Mouse (Mus musculus) hindbrain, postnatal 0 days (tissue): ENCODE data around the gene Sh3gl1. TPM values are rescaled to one million over a fixed set of nuclear protein-coding genes. Genes with fewer than 3 reads are reported as not detected.

Experiments used
- ATAC-seq: fragments of 200-750 bp; cut with Nextera tagmentation; 2 replicates; pipeline ENCODE4 v1.8.0; 2017; ENCODE audit warnings: mild to moderate bottlenecking, moderate TSS enrichment, moderate library complexity
- DNase-seq: peaks from one replicate; pipeline ENCODE4 v3.0.0-alpha.2; 2015; ENCODE audit warnings: low spot score
- H3K27ac ChIP-seq: fragments of 300-500 bp; sonication (generic); 2 replicates; pipeline ENCODE4 v1.5.1; 2014; ENCODE audit warnings: mild to moderate bottlenecking
- H3K27me3 ChIP-seq: fragments of 300-500 bp; sonication (generic); 2 replicates; pipeline ENCODE4 v1.6.1; 2014; ENCODE audit warnings: low read length, mixed read lengths; ENCODE audit not compliant: insufficient read depth
- H3K36me3 ChIP-seq: fragments of 300-500 bp; sonication (generic); 2 replicates; pipeline ENCODE4 v1.6.1; 2014; ENCODE audit warnings: low read length, mixed read lengths; ENCODE audit not compliant: insufficient read depth
- H3K4me1 ChIP-seq: fragments of 300-500 bp; sonication (generic); 2 replicates; pipeline ENCODE4 v1.6.1; 2014; ENCODE audit warnings: antibody characterized with exemption, low read length, mixed read lengths; ENCODE audit not compliant: insufficient read depth
- H3K4me2 ChIP-seq: fragments of 300-500 bp; sonication (generic); 2 replicates; pipeline ENCODE4 v1.6.1; 2014; ENCODE audit warnings: low read depth, mild to moderate bottlenecking, low read length, moderate library complexity, mixed read lengths
- H3K4me3 ChIP-seq: fragments of 300-500 bp; sonication (generic); 2 replicates; pipeline ENCODE4 v1.5.1; 2014; ENCODE audit warnings: low read length
- H3K9ac ChIP-seq: fragments of 300-500 bp; sonication (generic); replicated peaks from 2 replicates; pipeline ENCODE4 v1.6.1; 2014; ENCODE audit warnings: mild to moderate bottlenecking, low read length, moderate library complexity, mixed read lengths
- H3K9me3 ChIP-seq: fragments of 300-500 bp; sonication (generic); 2 replicates; pipeline ENCODE4 v1.6.1; 2016; ENCODE audit warnings: low read length, mixed read lengths
- CTCF ChIP-seq: IDR thresholded peaks from 2 replicates; pipeline ENCODE4 v1.5.1; 2016; ENCODE audit warnings: antibody characterized with exemption, control low read depth, low read depth
- WGBS: fragments of 180-500 bp; shearing (Covaris S2); extraction: QIAGEN DNeasy Blood & Tissue Kit; methylation state at CpG from one replicate; pipeline ENCODE4 v1.1.7; 2014; 5-methylcytosine and 5-hydroxymethylcytosine counted together
- polyA plus RNA-seq: library from polyadenylated mRNA; unstranded; fragments of >200 nt; fragmentation: Nextera tagmentation; extraction: Ambion mirVana; gene quantifications from 2 replicates; pipeline ENCODE4 v1.2.1, GENCODE M21; 2015
- total RNA-seq: library from RNA; depleted of rRNA; stranded (reverse); fragments of >200 nt; gene quantifications from 2 replicates; pipeline ENCODE4 v1.2.3, GENCODE M21; 2014

Sh3gl1 gene
- total and polyA plus RNA-seq, 2 experiments from 2014 or later: 79.5 to 84.5 TPM

DNA sequence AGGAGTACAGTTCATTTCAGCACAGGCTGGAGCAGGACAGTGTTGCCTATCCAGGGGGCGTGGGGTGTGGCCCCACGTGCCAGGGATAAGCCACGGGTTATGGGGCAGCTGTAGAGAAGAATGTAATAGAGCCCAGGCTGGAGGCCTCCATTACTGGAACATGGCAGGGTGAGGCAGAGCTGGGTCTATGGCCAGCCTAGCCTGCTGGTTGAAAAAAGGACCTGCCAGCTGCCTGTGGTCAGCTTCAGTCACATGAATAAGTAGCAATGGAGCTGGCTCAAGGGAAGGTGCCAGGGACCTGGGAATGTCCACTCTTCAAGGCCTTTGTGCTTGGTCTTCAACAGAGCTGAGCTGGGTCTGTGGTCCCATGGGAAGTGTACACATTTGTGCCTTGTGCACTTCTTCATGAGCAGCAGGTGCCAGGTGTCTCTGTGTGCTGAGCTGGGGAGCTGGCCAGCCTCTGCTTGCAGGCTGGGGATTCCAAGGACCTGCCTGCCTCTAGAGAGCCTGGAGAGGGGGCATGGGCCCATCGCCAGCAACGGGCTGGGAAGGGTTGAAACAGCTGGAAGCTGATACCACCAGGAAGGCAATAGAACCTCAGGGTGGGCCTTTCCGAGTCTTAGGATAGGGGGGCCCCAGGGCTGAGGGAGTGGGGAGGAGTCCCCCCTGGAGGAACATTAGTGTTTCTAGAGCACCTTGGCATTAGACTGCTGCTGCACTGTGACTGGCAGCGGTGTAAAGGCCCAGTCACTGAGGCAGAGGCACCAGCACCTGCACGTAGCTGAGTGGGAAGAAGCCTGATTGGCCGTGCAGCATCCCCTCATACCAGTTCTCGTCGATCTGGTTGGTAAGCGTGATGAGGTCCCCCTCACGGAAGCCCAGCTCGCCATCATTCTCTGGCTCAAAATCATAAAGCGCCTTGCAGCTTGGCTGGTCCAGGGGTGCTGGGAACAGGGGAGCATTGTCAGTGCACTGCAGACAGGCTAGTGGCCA lies 19.3 kb downstream of the Sh3gl1 start:
- peak overlapping the region; percentile 64; the same call in 1 of the 2 replicates for H3K27ac ChIP-seq

DNA sequence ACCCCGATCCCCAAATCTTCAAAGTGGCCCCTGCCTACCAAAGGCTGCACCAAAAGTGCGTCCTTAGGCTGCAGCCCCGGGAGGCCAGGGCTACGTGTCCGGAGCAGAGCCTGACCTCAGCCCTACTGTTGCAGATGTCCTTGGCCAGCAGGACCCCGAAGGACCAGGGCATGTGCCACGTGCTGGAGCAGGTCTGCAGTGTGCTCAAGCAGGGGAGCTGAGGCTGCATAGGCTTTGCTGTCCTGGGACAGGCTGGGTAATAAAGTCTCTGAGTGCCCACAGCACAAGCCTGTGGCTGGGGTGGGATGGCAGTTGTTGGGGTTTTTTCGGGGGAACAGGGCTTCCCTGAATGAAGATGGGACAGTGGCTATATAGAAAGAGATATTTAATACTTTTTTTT lies 20.1 kb downstream of the Sh3gl1 start:
- 88% methylated on average over 8 of the region's 8 CpGs for WGBS
- no peak for TF ChIP-seq CTCF
- ATAC-seq: no peak
- Histone ChIP-seq H3K4me2 (no peak overlapping the region), H3K27me3 (no peaks in the 10 kb centered on the region), H3K27ac (no peak overlapping the region), H3K9ac (no peak overlapping the region), H3K4me3 (no peak overlapping the region), H3K4me1 (no peaks in the 10 kb centered on the region; the same call in 1 of the 2 replicates), H3K9me3 (no peaks in the 10 kb centered on the region), H3K36me3 (peaks cover 59% of the 10 kb centered on the region)
- no peak for DNase-seq

More for the DNA sequence above, 19.3 kb downstream of the Sh3gl1 start:
- peaks cover 3% of the 10 kb centered on the region; the same call in 1 of the 2 replicates for H3K4me1 ChIP-seq
- no peak for ATAC-seq
- no peak for TF ChIP-seq CTCF
- no peak overlapping the region for H3K4me2 ChIP-seq
- no peaks in the 10 kb centered on the region for H3K9me3 ChIP-seq
- H3K4me3 ChIP-seq: no peak overlapping the region
- no peak for DNase-seq
- no peak overlapping the region for H3K9ac ChIP-seq
- peaks cover 52% of the 10 kb centered on the region for H3K36me3 ChIP-seq
- H3K27me3 ChIP-seq: no peaks in the 10 kb centered on the region
- WGBS: 75% methylated on average over 15 of the region's 15 CpGs

DNA sequence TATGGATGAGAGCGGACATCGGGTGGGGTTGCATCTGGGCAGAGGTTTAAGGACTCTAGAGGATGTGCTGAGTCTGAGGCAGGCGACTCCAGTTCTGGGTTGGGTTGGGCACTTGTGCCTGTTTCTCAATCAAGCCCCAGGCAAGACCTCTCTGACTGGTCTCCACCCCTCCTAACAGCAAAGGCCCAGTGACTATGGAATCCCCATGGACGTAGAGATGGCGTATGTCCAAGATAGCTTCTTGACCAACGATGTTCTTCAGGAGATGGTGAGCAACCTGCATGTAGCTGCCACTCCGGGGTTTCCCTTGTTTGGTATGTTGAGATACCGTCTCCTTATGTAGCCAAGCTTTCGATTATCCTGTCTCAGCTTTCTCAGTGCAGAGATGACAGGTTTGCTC lies 21.1 kb downstream of the Sh3gl1 start:
- H3K9me3 ChIP-seq: no peaks in the 10 kb centered on the region
- no peak overlapping the region for H3K4me2 ChIP-seq
- H3K27ac ChIP-seq: no peak overlapping the region
- DNase-seq (no peak), ATAC-seq (no peak)
- H3K9ac ChIP-seq: no peak overlapping the region
- H3K27me3 ChIP-seq: no peaks in the 10 kb centered on the region
- TF ChIP-seq CTCF: no peak
- peaks cover 8% of the 10 kb centered on the region for H3K4me1 ChIP-seq
- H3K36me3 ChIP-seq: peaks cover 62% of the 10 kb centered on the region
- H3K4me3 ChIP-seq: no peak overlapping the region
- 92% methylated on average over 9 of the region's 9 CpGs for WGBS

DNA sequence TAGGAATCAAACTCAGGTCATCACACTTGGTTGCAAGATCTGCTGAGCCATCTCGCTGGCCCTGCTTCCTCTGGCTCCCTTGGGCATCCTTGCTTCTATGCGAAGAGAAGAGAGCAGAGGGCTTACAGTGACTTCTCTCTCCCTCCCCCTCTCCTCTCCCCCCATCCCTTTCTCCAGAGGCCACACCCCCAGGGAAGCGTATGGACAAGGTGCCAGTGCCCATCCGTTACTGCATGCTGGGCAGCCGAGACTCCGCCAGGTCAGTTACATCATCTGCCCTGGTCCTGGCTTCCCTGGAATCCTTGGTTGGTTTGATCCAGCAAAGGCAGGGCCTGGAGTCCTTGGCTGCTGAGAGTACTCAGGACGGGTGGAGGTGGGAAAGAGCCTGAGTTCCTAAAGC lies 25.0 kb downstream of the Sh3gl1 start:
- DNase-seq (no peak), ATAC-seq (no peak)
- H3K4me3 ChIP-seq: no peak overlapping the region
- H3K9ac ChIP-seq: no peak overlapping the region
- H3K27me3 ChIP-seq: no peaks in the 10 kb centered on the region
- H3K27ac ChIP-seq: no peak overlapping the region
- H3K4me2 ChIP-seq: no peak overlapping the region
- H3K36me3 ChIP-seq: peaks cover 34% of the 10 kb centered on the region
- TF ChIP-seq CTCF: no peak
- WGBS: 74% methylated on average over 7 of the region's 7 CpGs
- peaks cover 14% of the 10 kb centered on the region for H3K4me1 ChIP-seq
- no peaks in the 10 kb centered on the region for H3K9me3 ChIP-seq

DNA sequence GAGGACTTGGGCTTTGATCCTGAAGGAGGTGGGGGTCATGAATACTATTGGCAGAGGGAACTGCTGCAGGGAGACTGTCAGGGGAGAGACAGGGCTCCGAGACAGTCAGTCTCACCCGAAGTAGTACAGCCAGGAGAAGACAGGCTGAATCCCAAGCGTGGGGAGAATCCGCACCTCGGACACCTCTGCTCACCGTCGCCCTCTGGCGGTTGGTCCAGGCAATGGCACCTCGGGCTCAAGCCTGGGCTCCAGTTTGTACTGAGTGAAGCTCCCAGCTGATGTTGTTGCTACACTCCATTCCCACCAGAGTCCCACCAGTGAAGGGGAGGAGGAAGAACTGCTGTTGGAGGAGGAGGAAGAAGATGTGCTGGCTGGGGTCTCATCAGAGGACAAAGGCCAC lies 25.8 kb downstream of the Sh3gl1 start:
- peak overlapping the region; percentile 99 for H3K4me2 ChIP-seq
- ATAC-seq: no peak
- TF ChIP-seq CTCF: peak; percentile 95
- H3K9ac ChIP-seq: peak overlapping the region; percentile 79; the same call in 1 of the 2 replicates
- WGBS: 9% methylated on average over 9 of the region's 9 CpGs
- H3K27ac ChIP-seq: no peak overlapping the region; the same call in 1 of the 2 replicates
- H3K4me1 ChIP-seq: peaks cover 14% of the 10 kb centered on the region
- H3K4me3 ChIP-seq: 0 out of 2 replicates have a peak overlapping the region, but pooled peaks have one; percentile 6
- no peaks in the 10 kb centered on the region for H3K9me3 ChIP-seq
- DNase-seq: peak; percentile 64
- no peaks in the 10 kb centered on the region for H3K27me3 ChIP-seq
- H3K36me3 ChIP-seq: peaks cover 26% of the 10 kb centered on the region

DNA sequence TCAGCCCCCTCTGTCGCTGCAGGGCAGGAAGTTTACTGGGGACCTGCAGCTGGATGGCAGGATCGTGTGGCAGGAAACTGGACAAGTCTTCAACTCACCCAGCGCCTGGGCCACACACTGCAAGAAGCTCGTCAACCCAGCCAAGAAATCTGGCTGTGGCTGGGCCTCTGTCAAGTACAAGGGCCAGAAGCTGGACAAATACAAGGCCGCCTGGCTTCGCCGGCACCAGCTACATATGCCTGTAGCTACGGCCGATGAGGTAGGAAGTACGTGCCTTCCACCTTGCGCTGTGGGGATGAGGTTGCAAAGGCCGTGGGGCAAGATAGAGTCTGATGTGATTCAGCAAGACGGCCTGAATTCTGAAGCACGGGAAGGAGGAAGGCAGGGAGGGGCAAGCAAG lies 26.2 kb downstream of the Sh3gl1 start:
- Histone ChIP-seq H3K27ac (0 out of 2 replicates have a peak overlapping the region, but pooled peaks have one; percentile 92), H3K4me1 (peaks cover 14% of the 10 kb centered on the region), H3K4me2 (peak overlapping the region; percentile 99), H3K36me3 (peaks cover 22% of the 10 kb centered on the region), H3K9me3 (no peaks in the 10 kb centered on the region), H3K27me3 (no peaks in the 10 kb centered on the region), H3K4me3 (peak overlapping the region; percentile 81), H3K9ac (peak overlapping the region; percentile 79; the same call in 1 of the 2 replicates)
- DNase-seq (no peak), ATAC-seq (no peak)
- no peak for TF ChIP-seq CTCF
- 64% methylated on average over 14 of the region's 14 CpGs for WGBS

DNA sequence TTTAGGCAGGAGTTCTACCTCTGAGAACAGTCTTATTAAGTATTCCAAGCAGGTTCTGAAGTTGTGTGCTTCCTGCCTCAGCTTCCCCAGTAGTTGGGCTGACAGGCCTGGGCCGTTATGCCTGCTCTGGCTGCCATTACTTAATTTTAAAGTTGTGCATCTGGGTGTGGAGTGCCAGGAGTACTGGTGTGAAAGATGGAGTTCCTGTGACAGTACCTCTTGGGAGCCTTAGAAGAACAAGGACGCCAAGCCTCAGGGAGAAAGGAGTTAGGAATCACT lies 26.5 kb downstream of the Sh3gl1 start:
- Histone ChIP-seq H3K9ac (peak overlapping the region; percentile 79), H3K4me2 (peak overlapping the region; percentile 99), H3K9me3 (no peaks in the 10 kb centered on the region), H3K4me1 (peaks cover 14% of the 10 kb centered on the region), H3K36me3 (peaks cover 19% of the 10 kb centered on the region; the same call in 1 of the 2 replicates), H3K4me3 (peak overlapping the region; percentile 81), H3K27me3 (no peaks in the 10 kb centered on the region), H3K27ac (peak overlapping the region; percentile 92)
- DNase-seq: no peak
- TF ChIP-seq CTCF: no peak
- no peak for ATAC-seq
- WGBS: 32% methylated on average over 2 of the region's 2 CpGs
